Mouse (Mus musculus) ES-E14 (cell line): ENCODE results near the gene Scn4a. TPM values are rescaled to one million over a fixed set of nuclear protein-coding genes. Genes with fewer than 3 reads are reported as not detected.

Source experiments
- DNase-seq: peaks from one replicate; pipeline ENCODE4 v3.0.0-alpha.2; 2013; ENCODE audit warnings: low read depth, low spot score
- H3K27ac ChIP-seq: 2 replicates; pipeline ENCODE4 v1.5.1; 2012; ENCODE audit warnings: low read depth, mild to moderate bottlenecking, low read length, moderate library complexity, mixed read lengths; ENCODE audit not compliant: poor library complexity, insufficient read depth, severe bottlenecking
- H3K36me3 ChIP-seq: 2 replicates; pipeline ENCODE4 v1.6.1; 2012; ENCODE audit warnings: mild to moderate bottlenecking, low read length, moderate library complexity, mixed read lengths; ENCODE audit not compliant: control insufficient read depth, poor library complexity, insufficient read depth, severe bottlenecking
- H3K4me1 ChIP-seq, 2 experiments: fragments of 150-350 bp in 1 of 2; sonication (generic) in 1 of 2; 2 replicates each; pipeline ENCODE4 v1.6.1; 2012; ENCODE audit warnings: low read length in 2 of 2, mild to moderate bottlenecking in 1 of 2, mixed read lengths in 1 of 2; ENCODE audit not compliant: control insufficient read depth in 2 of 2, insufficient read depth in 2 of 2, poor library complexity in 1 of 2
- H3K4me3 ChIP-seq, 2 experiments: fragments of 150-350 bp in 1 of 2; sonication (generic) in 1 of 2; 2 replicates each; pipeline ENCODE4 v1.5.1; 2012; ENCODE audit warnings: low read length in 2 of 2, low read depth in 1 of 2, mild to moderate bottlenecking in 1 of 2, mixed read lengths in 1 of 2; ENCODE audit not compliant: insufficient read depth in 1 of 2, poor library complexity in 1 of 2, severe bottlenecking in 1 of 2
- H3K9ac ChIP-seq: 2 replicates; pipeline ENCODE4 v1.6.1; 2012; ENCODE audit warnings: low read depth, mild to moderate bottlenecking, low read length, mixed read lengths; ENCODE audit not compliant: poor library complexity, insufficient read depth, severe bottlenecking
- H3K9me3 ChIP-seq: fragments of 150-350 bp; sonication (generic); 2 replicates; pipeline ENCODE4 v1.6.1; 2012; ENCODE audit warnings: low read depth, mild to moderate bottlenecking, low read length; ENCODE audit not compliant: control insufficient read depth, insufficient read depth
- CHD2 ChIP-seq: IDR thresholded peaks from 2 replicates; pipeline ENCODE4 v1.6.1; 2014; ENCODE audit warnings: mild to moderate bottlenecking, low read depth, low read length, inconsistent platforms
- HCFC1 ChIP-seq: IDR thresholded peaks from 2 replicates; pipeline ENCODE4 v1.6.1; 2012; ENCODE audit warnings: low read length, inconsistent platforms, borderline replicate concordance; ENCODE audit not compliant: insufficient read depth
- MAFK ChIP-seq: IDR thresholded peaks from 2 replicates; pipeline ENCODE4 v1.6.1; 2014; ENCODE audit warnings: mild to moderate bottlenecking, low read depth, low read length, inconsistent platforms; ENCODE audit not compliant: insufficient read depth
- ZC3H11A ChIP-seq: IDR thresholded peaks from 2 replicates; pipeline ENCODE4 v1.6.1; 2012; ENCODE audit warnings: low read depth, mild to moderate bottlenecking, inconsistent platforms, low read length, borderline replicate concordance
- ZNF384 ChIP-seq: IDR thresholded peaks from 2 replicates; pipeline ENCODE4 v1.6.1; 2012; ENCODE audit warnings: low read depth, low read length, inconsistent platforms
- in situ Hi-C, 2 experiments: fragments of 600-800 bp; cut with MboI; formaldehyde crosslinking; loops; one replicate each; pipeline ENCODE4 v1.15.1; 2025; ENCODE audit warnings: low sequenced_read_pairs in 2 of 2, inconsistent platforms in 1 of 2; ENCODE audit not compliant: unreplicated experiment in 2 of 2
- total RNA-seq: library from RNA; depleted of rRNA; stranded (reverse); fragments of 300-350 nt; gene quantifications from 2 replicates; pipeline ENCODE4 v1.2.3, GENCODE M21; 2012

The Scn4a gene
- total RNA-seq, 1 experiment, result 0.13 TPM

GRCm38 (mm10) chr11:106290376-106290775, 62.7 kb downstream of the Scn4a start:
- no peaks in the 10 kb centered on the region for H3K36me3 ChIP-seq
- DNase-seq, result no peak
- no peaks in the 10 kb centered on the region for H3K4me1 ChIP-seq
- TF ChIP-seq ZC3H11A (no peak), CHD2 (no peak), ZNF384 (no peak), HCFC1 (no peak), MAFK (no peak)
- H3K9ac ChIP-seq, result no peak overlapping the region
- no peaks in the 10 kb centered on the region for H3K9me3 ChIP-seq
- in situ Hi-C loops, result no loop called here
- no peak overlapping the region for H3K27ac ChIP-seq
- no peak overlapping the region for H3K4me3 ChIP-seq

- H3K4me1 ChIP-seq, result no peaks in the 10 kb centered on the region
- H3K4me3 ChIP-seq, result no peak overlapping the region
- in situ Hi-C loops, result no loop called here
- H3K27ac ChIP-seq, result no peak overlapping the region
- H3K9me3 ChIP-seq, result no peaks in the 10 kb centered on the region
- no peaks in the 10 kb centered on the region for H3K36me3 ChIP-seq
- no peak for TF ChIP-seq HCFC1
- TF ChIP-seq CHD2, result no peak
- no peak for TF ChIP-seq ZC3H11A
- TF ChIP-seq ZNF384, result no peak
- TF ChIP-seq MAFK, result no peak
- DNase-seq, result no peak
- H3K9ac ChIP-seq, result no peak overlapping the region
These were observed 63.7 kb downstream of the Scn4a start for GRCm38 (mm10) chr11:106289369-106289768.

- in situ Hi-C loops, result no loop called here
- no peak overlapping the region for H3K27ac ChIP-seq
- no peaks in the 10 kb centered on the region for H3K36me3 ChIP-seq
- H3K4me3 ChIP-seq, result no peak overlapping the region
- no peak overlapping the region for H3K9ac ChIP-seq
- no peak for TF ChIP-seq ZNF384
- TF ChIP-seq HCFC1, result no peak
- TF ChIP-seq MAFK, result no peak
- TF ChIP-seq CHD2, result no peak
- no peak for TF ChIP-seq ZC3H11A
- DNase-seq, result no peak
- H3K9me3 ChIP-seq, result no peaks in the 10 kb centered on the region
- no peaks in the 10 kb centered on the region for H3K4me1 ChIP-seq
These were observed 66.1 kb downstream of the Scn4a start for GRCm38 (mm10) chr11:106286987-106287386.

GRCm38 (mm10) chr11:106286206-106286605, 66.9 kb downstream of the Scn4a start:
- TF ChIP-seq CHD2 (no peak), ZNF384 (no peak), MAFK (no peak), ZC3H11A (no peak), HCFC1 (no peak)
- Histone ChIP-seq H3K27ac (no peak overlapping the region), H3K9ac (no peak overlapping the region), H3K9me3 (no peaks in the 10 kb centered on the region), H3K4me3 (no peak overlapping the region), H3K4me1 (no peaks in the 10 kb centered on the region), H3K36me3 (no peaks in the 10 kb centered on the region)
- no peak for DNase-seq
- in situ Hi-C loops, result no loop called here

- TF ChIP-seq MAFK (no peak), CHD2 (no peak), ZNF384 (no peak)
- in situ Hi-C loops, result no loop called here
- H3K36me3 ChIP-seq, result no peaks in the 10 kb centered on the region
These were observed 69.0 kb downstream of the Scn4a start for GRCm38 (mm10) chr11:106284126-106284525.

More at GRCm38 (mm10) chr11:106284126-106284525, 69.0 kb downstream of the Scn4a start:
- no peak for DNase-seq
- no peaks in the 10 kb centered on the region for H3K9me3 ChIP-seq
- H3K27ac ChIP-seq, result no peak overlapping the region
- H3K4me1 ChIP-seq, result no peaks in the 10 kb centered on the region
- H3K4me3 ChIP-seq, result no peak overlapping the region
- H3K9ac ChIP-seq, result no peak overlapping the region
